In the genomic region with DNA sequence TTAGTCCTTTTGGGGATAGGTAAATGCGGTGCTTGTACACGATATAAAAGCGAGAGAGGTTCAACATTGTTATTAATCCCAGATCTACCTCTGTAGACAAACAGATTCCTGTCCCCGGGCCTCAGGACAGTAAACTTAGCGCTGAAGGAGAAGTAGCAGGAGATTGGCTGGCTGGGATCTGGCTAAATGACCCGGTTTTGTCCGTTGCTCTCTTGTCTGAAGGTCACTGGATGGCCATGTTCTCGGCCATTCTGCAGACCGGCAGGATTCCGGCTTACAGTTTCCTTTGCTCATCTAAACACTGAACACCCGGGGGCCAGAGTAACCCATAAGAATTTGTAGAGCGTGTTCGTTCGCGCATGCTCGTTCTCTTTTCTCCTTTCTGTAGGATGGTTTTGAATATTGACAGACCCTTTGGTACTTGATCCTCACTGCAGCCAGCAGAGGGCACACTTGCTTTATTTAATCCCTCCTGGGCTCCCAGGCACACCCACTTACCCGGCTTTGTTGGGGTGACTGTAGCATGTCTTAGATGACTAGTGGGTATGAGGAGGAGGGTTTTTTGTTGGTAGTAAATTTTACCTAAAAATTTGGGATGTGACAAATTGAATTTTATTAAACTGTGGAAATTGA, we compare ENCODE assay signal across 8 mouse cellular contexts. TPM values are rescaled to one million over a fixed set of nuclear protein-coding genes. Genes with fewer than 3 reads are reported as not detected.
DNase-seq lines count a peak whose midpoint lies in the region; ATAC-seq and TF ChIP-seq lines count a peak whose summit lies in the region.

No protein-coding gene starts in this region.

- peak; percentile 80 for DNase-seq in c-Kit-positive CD71-negative TER-119-negative erythroid progenitor cells, embryonic 14.5 days (ENCODE audit: low read depth)
- peak; percentile 81 for DNase-seq in heart, postnatal 0 days (ENCODE audit: low spot score)
- peak; percentile 82 to 91 for DNase-seq in kidney, postnatal 25 days
- DNase-seq in liver, embryonic 14.5 days (ENCODE audit: low read depth in 3 of 3, low spot score in 3 of 3), result peak; percentile 37 to 59 (median 38)
- peak; percentile 86 for DNase-seq in neural tube, embryonic 10.5 days (ENCODE audit: extremely low spot score, low spot score)

- peak; percentile 74 for TF ChIP-seq CTCF in heart, postnatal 0 days (IDR thresholded peaks at IDR 0.05; ENCODE audit: low read depth)
- peak; percentile 72 for TF ChIP-seq CTCF in liver, embryonic 14.5 days (IDR thresholded peaks at IDR 0.05; ENCODE audit: low read depth)

- no peak overlapping the region for H3K27ac ChIP-seq in forebrain, embryonic 12.5 days
- no peak overlapping the region for H3K27ac ChIP-seq in heart, postnatal 0 days (ENCODE audit: low read depth)
- no peak overlapping the region for H3K27ac ChIP-seq in liver, embryonic 14.5 days
- no peak overlapping the region for H3K27ac ChIP-seq in stomach, embryonic 14.5 days (ENCODE audit: low read length)

- peak overlapping the region; percentile 30 for H3K4me3 ChIP-seq in forebrain, embryonic 12.5 days (replicated peaks)
- peak overlapping the region; percentile 31 for H3K4me3 ChIP-seq in heart, postnatal 0 days (ENCODE audit: low read depth, low read length)
- H3K4me3 ChIP-seq in liver, embryonic 14.5 days (ENCODE audit: insufficient read depth in 1 of 2, low read depth in 2 of 2, low read length in 2 of 2), result peak overlapping the region in 1 of 2 experiments; percentile 24; a peak in 1 of 4 replicates
- peak overlapping the region; percentile 24; the same call in 1 of the 2 replicates for H3K4me3 ChIP-seq in stomach, embryonic 14.5 days (ENCODE audit: low read depth, low read length)

- no peaks in the 10 kb centered on the region for H3K36me3 ChIP-seq in forebrain, embryonic 12.5 days (replicated peaks)
- H3K36me3 ChIP-seq in heart, postnatal 0 days (replicated peaks; ENCODE audit: control insufficient read depth, insufficient read depth, low read length), result no peaks in the 10 kb centered on the region
- H3K36me3 ChIP-seq in liver, embryonic 14.5 days (replicated peaks; ENCODE audit: control insufficient read depth, insufficient read depth, low read depth), result no peaks in the 10 kb centered on the region
- H3K36me3 ChIP-seq in stomach, embryonic 14.5 days (ENCODE audit: control insufficient read depth, insufficient read depth, low read length), result no peaks in the 10 kb centered on the region

- ATAC-seq in CD4-positive, CD25-positive, alpha-beta regulatory T cell, adult 4 months, result peak; percentile 79
- ATAC-seq in forebrain, embryonic 12.5 days (ENCODE audit: low FRiP score), result peak; percentile 78
- no peak; the same call in 1 of the 2 replicates for ATAC-seq in heart, postnatal 0 days (ENCODE audit: insufficient read depth, low read depth)
- no peak for ATAC-seq in liver, embryonic 14.5 days (ENCODE audit: insufficient read depth)
- peak; percentile 60; the same call in 1 of the 2 replicates for ATAC-seq in stomach, embryonic 14.5 days (ENCODE audit: insufficient number of reproducible peaks, insufficient read depth, low FRiP score, low read depth)

- H3K9me3 ChIP-seq in forebrain, embryonic 12.5 days, result no peaks in the 10 kb centered on the region
- no peaks in the 10 kb centered on the region for H3K9me3 ChIP-seq in heart, postnatal 0 days (replicated peaks; ENCODE audit: control insufficient read depth, low read length)
- H3K9me3 ChIP-seq in liver, embryonic 14.5 days (ENCODE audit: control insufficient read depth, low read length), result no peaks in the 10 kb centered on the region
- H3K9me3 ChIP-seq in stomach, embryonic 14.5 days (ENCODE audit: control insufficient read depth, low read depth, low read length), result no peaks in the 10 kb centered on the region

- H3K9ac ChIP-seq in forebrain, embryonic 12.5 days, result peak overlapping the region; percentile 47; the same call in 1 of the 2 replicates
- H3K9ac ChIP-seq in heart, postnatal 0 days (replicated peaks; ENCODE audit: low read depth, low read length), result no peak overlapping the region
- H3K9ac ChIP-seq in liver, embryonic 14.5 days (replicated peaks), result no peak overlapping the region
- H3K9ac ChIP-seq in stomach, embryonic 14.5 days (replicated peaks; ENCODE audit: low read depth, low read length), result 0 out of 2 replicates have a peak overlapping the region, but pooled peaks have one; percentile 4

- WGBS in forebrain, embryonic 12.5 days, result 20% methylated on average over 17 of the region's 17 CpGs
- WGBS in heart, postnatal 0 days, result 18% methylated on average over 17 of the region's 17 CpGs
- WGBS in liver, embryonic 14.5 days (ENCODE audit: insufficient replicate concordance), result 17% methylated on average over 17 of the region's 17 CpGs
- WGBS in stomach, embryonic 14.5 days, result 15% methylated on average over 17 of the region's 17 CpGs

- no peak for TF ChIP-seq EP300 in heart, postnatal 0 days (IDR thresholded peaks at IDR 0.05; ENCODE audit: low read depth)
- TF ChIP-seq EP300 in liver, embryonic 14.5 days (IDR thresholded peaks at IDR 0.05; ENCODE audit: low read depth), result no peak

- peak overlapping the region; percentile 58 for H3K4me2 ChIP-seq in forebrain, embryonic 12.5 days
- H3K4me2 ChIP-seq in heart, postnatal 0 days (ENCODE audit: low read depth, low read length), result peak overlapping the region; percentile 57
- peak overlapping the region; percentile 13; the same call in 1 of the 2 replicates for H3K4me2 ChIP-seq in liver, embryonic 14.5 days (ENCODE audit: low read depth)
- H3K4me2 ChIP-seq in stomach, embryonic 14.5 days (replicated peaks; ENCODE audit: low read depth, low read length), result peak overlapping the region; percentile 49

- H3K4me1 ChIP-seq in forebrain, embryonic 12.5 days, result peaks cover 31% of the 10 kb centered on the region
- H3K4me1 ChIP-seq in heart, postnatal 0 days (ENCODE audit: control insufficient read depth, insufficient read depth), result no peaks in the 10 kb centered on the region
- peaks cover 0 to 5% of the 10 kb centered on the region in 2 experiments; a peak in 1 of 4 replicates for H3K4me1 ChIP-seq in liver, embryonic 14.5 days (replicated peaks; ENCODE audit: control insufficient read depth in 2 of 2, insufficient read depth in 2 of 2, low read length in 1 of 2)
- H3K4me1 ChIP-seq in stomach, embryonic 14.5 days (ENCODE audit: control insufficient read depth, insufficient read depth, low read length), result peaks cover 3% of the 10 kb centered on the region; the same call in 1 of the 2 replicates

- H3K27me3 ChIP-seq in forebrain, embryonic 12.5 days, result no peaks in the 10 kb centered on the region
- no peaks in the 10 kb centered on the region for H3K27me3 ChIP-seq in heart, postnatal 0 days (ENCODE audit: control insufficient read depth, insufficient read depth, low read length)
- peaks cover 7% of the 10 kb centered on the region for H3K27me3 ChIP-seq in liver, embryonic 14.5 days (ENCODE audit: control insufficient read depth, insufficient read depth, low read length)
- no peaks in the 10 kb centered on the region for H3K27me3 ChIP-seq in stomach, embryonic 14.5 days (ENCODE audit: control insufficient read depth, insufficient read depth, low read length)

RNA-seq across cellular contexts. Expression of gene Enc1, which starts 6.0 kb away (rescaled TPM):
- polyA plus RNA-seq in CD4-positive, CD25-positive, alpha-beta regulatory T cell, adult 4 months (2017; shearing (Covaris generic)), result 1 to 10 TPM; 2.8 to 3.5 TPM
- 23.9 and 26.9 TPM in 2 replicates for polyA plus RNA-seq in forebrain, embryonic 12.5 days (2016; fragmentation: Nextera tagmentation; extraction: Ambion mirVana)
- total RNA-seq in heart, postnatal 0 days (2014; rRNA removed; ENCODE audit: low replicate concordance), result 10.2 and 10.9 TPM in 2 replicates
- 1.5 and 1.7 TPM in 2 replicates for polyA plus RNA-seq in heart, postnatal 0 days (2015; fragmentation: Nextera tagmentation; extraction: Ambion mirVana)
- polyA plus RNA-seq in liver, embryonic 14.5 days (2012; rRNA removed), result 1.7 TPM in 2 replicates
- 0.62 and 0.87 TPM in 2 replicates for polyA plus RNA-seq in liver, embryonic 14.5 days (2014; fragmentation: Nextera tagmentation; extraction: Ambion mirVana)
- 7.9 and 9.2 TPM in 2 replicates for polyA plus RNA-seq in stomach, embryonic 14.5 days (2014; fragmentation: Nextera tagmentation; extraction: Ambion mirVana)

RNA-seq across cellular contexts. Expression of gene Hexb, which starts 36.7 kb away (rescaled TPM):
- 10 to 100 TPM; 65.3 to 71.7 TPM for polyA plus RNA-seq in CD4-positive, CD25-positive, alpha-beta regulatory T cell, adult 4 months (2017; shearing (Covaris generic))
- 18.4 and 20.6 TPM in 2 replicates for polyA plus RNA-seq in forebrain, embryonic 12.5 days (2016; fragmentation: Nextera tagmentation; extraction: Ambion mirVana)
- total RNA-seq in heart, postnatal 0 days (2014; rRNA removed; ENCODE audit: low replicate concordance), result 21.9 and 32.0 TPM in 2 replicates
- polyA plus RNA-seq in heart, postnatal 0 days (2015; fragmentation: Nextera tagmentation; extraction: Ambion mirVana), result 21.4 and 26.5 TPM in 2 replicates
- polyA plus RNA-seq in liver, embryonic 14.5 days (2012; rRNA removed), result 9.7 and 12.8 TPM in 2 replicates
- polyA plus RNA-seq in liver, embryonic 14.5 days (2014; fragmentation: Nextera tagmentation; extraction: Ambion mirVana), result 17.8 and 18.4 TPM in 2 replicates
- polyA plus RNA-seq in stomach, embryonic 14.5 days (2014; fragmentation: Nextera tagmentation; extraction: Ambion mirVana), result 32.4 and 33.8 TPM in 2 replicates

Comparison
In these comparisons a context has a peak if more than half of its experiments do, and no peak if none do; other contexts are left out.
1. ATAC-seq: peak in CD4-positive, CD25-positive, alpha-beta regulatory T cell, adult 4 months (single experiment), forebrain, embryonic 12.5 days (single experiment) and stomach, embryonic 14.5 days (single experiment); none in heart, postnatal 0 days (single experiment) and liver, embryonic 14.5 days (single experiment).
2. H3K9ac ChIP-seq: peak in forebrain, embryonic 12.5 days (single experiment) and stomach, embryonic 14.5 days (single experiment); none in heart, postnatal 0 days (single experiment) and liver, embryonic 14.5 days (single experiment).
3. Peak in every context shown above with its lines, with median percentiles within 50 percentile points of each other: DNase-seq and H3K4me2 ChIP-seq.